Mouse (Mus musculus): ENCODE data around the gene Zfp652.
A peak's percentile ranks its signal among the peaks of the same experiment; 100 is the strongest.

Zfp652 gene

DNA sequence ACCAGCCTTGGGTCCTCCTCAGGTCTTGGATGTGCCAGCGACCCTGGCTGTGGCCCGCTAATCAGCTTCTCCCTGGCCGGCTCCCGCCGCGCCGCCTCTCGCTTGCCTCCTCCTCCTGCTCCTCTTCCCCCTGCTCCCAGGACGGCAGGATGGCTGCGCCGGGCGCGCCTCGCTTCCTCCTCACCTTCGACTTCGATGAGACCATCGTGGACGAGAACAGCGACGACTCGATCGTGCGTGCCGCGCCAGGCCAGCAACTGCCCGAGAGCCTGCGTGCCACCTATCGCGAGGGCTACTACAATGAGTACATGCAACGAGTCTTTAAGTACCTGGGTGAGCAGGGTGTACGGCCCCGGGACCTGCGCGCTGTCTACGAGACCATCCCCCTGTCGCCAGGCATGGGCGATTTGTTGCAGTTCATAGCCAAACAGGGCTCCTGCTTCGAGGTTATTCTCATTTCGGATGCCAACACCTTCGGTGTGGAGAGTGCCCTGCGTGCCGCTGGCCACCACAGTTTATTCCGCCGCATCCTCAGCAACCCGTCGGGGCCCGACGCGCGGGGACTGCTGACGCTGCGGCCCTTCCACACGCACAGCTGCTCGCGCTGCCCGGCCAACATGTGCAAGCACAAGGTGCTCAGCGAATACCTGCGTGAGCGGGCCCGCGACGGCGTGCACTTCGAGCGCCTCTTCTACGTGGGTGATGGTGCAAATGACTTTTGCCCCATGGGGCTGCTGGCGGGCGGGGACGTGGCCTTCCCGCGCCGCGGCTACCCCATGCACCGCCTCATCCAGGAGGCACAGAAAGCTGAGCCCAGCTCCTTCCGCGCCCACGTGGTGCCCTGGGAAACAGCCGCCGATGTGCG is 118.2 kb downstream of the Zfp652 start:
- DNase-seq (ENCODE audit: low read depth in 1 of 2, low spot score in 2 of 2) = no peak

DNA sequence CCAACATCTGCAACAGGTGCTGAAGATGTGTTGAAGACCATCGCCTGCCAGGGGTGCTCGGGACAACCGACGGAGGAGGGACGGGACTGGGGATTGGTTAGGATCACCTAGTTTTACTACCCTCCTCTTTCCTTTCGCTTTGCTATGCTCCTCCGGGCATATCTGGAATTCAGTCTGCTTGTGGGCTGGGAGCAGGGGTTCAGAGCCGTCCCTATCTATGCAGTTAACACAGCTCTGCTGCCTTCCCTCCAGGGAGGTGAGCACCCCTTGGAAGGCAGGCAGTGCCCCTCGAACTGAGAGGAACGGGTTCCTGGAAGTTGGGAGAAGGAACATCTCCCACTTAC is 118.8 kb downstream of the Zfp652 start:
- no peak for DNase-seq (ENCODE audit: low read depth in 1 of 2, low spot score in 2 of 2)

DNA sequence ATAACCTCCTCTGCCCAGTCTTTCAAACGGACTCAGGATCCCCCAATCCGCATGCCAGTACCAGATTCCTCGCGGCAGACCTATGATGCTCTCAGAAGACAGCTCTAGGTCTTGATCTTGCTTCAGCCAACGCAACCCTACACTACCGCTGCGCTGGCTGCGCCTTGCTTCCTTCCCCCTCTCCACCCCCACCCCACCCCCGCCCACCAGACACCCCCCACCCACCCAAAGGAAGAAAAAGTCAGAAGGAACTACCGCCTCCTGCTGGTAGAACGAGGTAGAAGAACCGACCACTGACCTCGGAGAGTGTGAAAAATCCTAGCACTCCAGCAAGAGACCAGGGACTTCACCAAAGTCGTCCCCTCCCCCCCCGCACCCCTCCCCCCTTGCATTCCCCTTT is 119.2 kb downstream of the Zfp652 start:
- no peak for DNase-seq (ENCODE audit: low read depth in 1 of 2, low spot score in 2 of 2)

DNA sequence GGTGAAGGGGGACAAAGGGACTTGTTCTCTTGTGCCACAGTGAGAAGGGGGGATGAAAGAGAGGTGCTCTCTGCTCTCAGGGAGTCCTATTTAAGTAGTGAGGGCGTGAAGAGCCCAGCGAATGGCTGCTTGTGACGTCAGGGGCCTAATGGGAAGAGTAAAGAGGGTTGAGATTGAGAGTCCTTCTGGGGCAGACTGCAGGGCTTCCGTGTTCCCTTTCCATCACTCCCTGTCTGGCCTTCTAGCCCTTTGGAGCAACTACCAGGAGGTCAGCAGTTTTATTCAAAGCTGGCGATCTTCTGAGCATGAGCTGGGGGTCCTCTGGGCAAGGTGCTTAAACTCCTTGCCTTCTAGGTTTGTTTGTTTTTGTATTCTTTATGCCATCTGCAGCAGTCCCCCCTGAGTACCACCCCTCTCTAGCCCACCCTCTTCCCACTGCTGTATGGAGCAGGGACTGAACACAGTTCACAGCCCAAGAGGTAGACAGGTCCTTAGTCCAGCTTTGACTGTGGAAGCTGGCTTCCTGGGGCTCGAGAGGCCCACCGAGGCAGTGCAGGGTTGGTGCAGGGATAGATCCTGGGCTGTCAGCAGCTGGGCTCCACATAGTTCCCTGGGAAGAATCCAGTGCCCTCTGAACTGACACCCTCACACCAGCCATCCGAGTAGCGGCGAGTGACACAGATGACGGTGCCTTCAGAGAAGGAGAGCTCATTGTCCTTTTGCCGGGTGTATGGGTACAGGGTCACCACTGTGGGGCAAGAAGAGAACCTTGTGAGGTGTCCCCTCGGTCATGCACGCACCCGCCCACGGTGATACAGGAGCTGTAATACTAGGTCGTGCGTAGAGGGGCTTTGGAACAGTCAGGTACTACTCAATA is 119.9 kb downstream of the Zfp652 start:
- no peak for DNase-seq (ENCODE audit: low read depth in 1 of 2, low spot score in 2 of 2)

DNA sequence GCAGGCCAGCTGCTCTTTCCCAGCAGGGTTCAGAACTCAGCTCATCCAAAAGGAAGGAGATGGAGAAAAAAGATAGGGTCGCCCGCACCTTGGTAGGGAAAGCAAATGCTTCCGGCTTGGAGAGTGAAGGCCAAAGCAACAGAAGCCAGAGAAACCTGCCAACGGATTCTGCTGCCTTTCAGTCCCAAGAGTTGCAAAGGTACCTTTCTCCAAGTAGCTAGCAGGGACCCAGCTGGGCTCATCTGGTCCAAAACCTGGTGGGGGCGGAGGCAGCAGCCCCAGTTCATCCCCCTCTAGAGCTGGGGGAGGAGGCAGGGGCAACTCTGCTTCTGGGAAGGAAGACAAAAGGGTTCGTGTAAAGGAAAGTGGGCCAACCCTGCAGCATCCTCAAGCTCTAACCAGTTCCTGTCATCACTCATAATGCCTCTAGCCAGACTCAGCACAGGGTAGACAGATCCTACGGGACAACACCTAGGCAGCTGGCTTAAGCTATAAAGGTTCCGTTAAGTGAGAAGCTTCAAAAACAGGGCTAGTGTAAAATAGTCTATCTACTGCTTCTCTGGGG is 120.6 kb downstream of the Zfp652 start:
- DNase-seq (ENCODE audit: low read depth in 1 of 2, low spot score in 2 of 2) = no peak

DNA sequence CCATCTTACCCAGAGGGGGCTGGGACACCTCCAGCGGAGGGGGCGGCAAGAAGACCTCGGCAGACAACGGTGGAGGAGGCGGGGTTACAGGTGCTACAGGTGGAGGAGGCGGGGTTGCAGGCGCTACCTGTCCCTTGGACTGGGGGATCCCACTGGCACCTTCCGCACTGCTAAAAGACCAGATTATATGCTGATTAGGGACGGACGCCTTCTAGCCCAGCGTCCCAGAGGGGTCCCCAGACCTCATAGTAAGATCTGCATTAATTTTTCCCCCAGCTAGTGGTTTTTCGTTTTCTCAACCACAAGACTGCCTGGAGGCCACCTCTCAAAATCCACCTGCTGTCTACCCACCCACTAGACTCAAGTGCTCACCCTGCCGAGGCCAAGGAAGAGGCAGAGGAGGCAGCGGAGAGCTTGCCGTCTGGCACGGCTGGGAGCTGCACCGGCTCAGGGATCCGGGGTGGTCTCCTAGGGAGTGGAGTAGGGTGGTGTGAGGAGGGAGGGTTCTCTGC is 121.2 kb downstream of the Zfp652 start:
- no peak for DNase-seq (ENCODE audit: low read depth in 1 of 2, low spot score in 2 of 2)

DNA sequence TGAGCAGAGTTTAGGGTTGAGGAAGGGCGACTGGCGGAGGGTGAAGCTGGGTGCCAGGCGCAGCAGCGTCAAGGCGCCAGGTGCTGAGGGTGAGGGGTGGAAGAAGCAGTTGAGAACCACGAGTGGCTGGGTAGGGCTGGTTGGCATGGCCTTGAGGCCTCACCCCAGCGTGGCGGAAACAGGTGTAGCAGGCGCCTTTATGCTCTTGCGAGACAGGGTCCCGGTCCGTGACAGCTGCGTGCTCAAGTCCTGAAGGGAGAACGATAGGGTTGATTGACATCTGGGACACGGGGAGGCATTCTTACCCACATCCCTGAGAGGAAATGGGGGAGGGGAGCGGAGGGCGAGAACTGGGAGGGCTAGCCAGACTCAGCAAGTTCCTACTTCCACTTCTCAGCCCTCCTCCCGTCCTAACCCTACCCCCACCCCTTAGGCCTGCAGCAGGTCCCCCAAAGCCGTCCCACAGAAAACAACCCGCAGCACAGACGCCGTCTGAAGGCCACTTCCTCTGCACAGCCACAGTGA is 121.7 kb downstream of the Zfp652 start:
- DNase-seq (ENCODE audit: low read depth in 1 of 2, low spot score in 2 of 2) = peak in 1 of 2 experiments; percentile 69

DNA sequence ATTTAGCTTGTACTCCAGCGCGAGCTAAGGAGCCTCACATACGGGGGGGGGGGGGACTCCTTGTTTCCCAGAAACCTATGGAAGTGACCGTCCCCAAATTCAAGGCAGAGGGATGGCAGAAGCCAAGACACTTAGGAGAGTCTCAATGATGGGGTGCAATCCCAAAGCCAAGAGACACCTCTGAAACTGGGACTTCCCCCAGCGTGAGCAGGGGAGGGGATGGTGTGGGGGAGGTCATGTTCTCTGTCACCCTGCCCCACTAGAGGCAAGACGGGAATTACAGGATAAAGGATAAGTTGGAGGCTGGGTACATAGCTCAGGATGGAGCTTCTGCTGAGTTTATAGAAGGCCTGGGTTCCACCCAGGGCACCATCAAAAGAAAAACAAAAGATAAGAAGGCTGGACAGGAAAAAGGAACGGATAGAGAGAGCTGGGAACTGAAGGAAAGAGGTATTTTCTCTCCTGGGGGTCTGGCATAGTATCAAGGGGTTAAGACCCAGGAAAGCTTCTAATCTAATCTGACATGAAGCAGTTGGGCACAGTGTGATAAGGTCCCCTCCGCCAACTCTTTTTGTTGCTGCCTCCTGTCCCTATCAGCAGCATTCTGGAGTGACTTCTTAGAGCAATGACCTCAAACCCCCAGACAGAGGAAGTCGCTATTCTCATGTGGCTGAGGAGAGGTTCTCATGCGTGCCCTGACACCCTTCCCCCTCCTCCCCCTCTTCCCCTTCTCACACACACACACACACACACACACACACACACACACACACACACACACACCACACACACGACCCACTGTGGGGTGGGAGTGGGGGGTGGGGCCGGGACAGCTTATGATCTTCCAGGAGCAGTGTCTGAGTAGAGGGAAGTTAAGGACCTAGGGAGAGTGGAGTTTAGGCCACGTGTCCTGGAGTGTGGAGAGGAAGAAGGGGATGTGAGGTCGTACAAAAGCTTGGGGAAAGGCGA is 122.6 kb downstream of the Zfp652 start:
- DNase-seq (ENCODE audit: low read depth in 1 of 2, low spot score in 2 of 2) = peak in 1 of 2 experiments; percentile 33

DNA sequence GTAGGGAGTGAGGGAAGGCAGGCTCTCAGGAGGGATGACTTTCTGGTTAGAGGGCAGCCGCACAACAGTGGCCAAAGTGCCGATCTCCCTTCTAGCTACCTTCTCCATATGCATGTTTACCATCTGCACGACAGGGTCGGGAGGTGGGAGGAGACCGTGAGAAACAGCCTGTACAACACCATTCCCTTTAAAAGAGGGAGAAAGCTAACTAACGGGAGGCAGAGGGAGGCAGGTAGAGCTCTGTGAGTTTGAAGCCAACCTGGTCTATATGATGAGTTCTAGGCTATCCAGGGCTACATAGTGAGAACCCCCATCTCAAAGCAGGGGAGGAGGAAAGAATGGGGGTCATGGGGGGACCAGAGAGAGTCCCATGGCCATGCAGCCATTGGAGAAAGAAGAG is 123.4 kb downstream of the Zfp652 start:
- no peak for DNase-seq (ENCODE audit: low read depth in 1 of 2, low spot score in 2 of 2)

DNA sequence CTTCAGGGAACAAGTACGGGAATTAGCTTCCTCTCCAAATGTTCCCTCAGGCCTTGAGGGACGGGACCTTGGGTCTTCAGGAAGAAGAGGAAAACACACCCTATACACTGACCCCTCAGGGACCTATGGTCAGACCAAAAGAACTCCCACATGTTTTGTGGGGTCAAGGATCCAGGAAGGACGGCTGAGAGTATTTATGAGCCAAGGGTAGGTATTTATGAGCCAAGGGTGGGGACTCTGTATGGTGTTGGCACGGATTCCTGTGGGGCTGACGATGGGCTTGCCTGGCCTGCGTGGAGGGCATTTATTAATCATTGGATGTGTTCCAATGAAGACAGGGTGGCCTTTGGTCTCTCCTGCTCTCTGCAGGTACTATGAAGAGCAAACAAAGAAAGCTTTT is 124.0 kb downstream of the Zfp652 start:
- no peak for DNase-seq (ENCODE audit: low read depth in 1 of 2, low spot score in 2 of 2)

DNA sequence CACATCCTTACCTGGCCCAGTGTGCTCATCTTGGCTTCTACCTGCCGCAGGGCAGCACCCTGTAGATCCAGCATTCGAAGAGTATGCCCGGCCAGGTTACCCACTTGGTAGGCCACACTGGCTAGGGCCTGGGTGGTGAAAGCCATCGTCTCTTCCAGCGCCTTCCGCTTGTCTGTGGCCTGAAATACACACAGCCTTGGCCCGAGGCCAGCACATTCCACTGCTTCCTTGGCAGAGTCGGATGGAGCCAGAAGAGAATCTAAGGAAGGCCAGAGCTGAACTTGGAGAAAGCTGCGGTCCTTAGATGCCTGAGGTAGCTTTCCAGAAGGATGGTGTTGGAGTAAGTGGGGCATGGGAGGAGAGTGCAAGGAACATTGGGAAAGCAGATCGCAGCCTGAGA is 124.6 kb downstream of the Zfp652 start, which contains the start of gene Gngt2:
Gene Gngt2 (plus strand): TSS at position 158 of the 400 bp plus-strand sequence.
- DNase-seq (ENCODE audit: low read depth in 1 of 2, low spot score in 2 of 2) = no peak

DNA sequence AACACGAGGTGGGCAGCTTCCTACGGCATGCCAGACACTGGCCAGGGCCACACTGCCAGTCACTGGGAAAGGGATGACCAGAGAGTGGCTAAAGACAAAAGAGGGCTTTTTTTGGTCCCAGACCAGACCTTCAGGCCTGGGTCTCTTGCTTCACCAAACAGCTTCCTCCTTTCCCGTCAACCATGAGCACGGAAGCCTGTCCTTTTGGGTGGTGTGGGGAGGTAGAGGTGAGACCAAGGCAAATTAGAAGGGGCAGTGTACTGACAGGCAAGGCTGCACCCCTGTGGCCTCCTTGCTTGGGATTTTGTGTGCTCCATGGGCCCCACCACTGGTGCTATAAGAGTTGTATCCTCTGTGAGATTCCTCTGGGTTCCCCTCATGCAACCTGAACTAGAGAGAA is 126.1 kb downstream of the Zfp652 start:
- DNase-seq (ENCODE audit: low read depth in 1 of 2, low spot score in 2 of 2) = no peak

DNA sequence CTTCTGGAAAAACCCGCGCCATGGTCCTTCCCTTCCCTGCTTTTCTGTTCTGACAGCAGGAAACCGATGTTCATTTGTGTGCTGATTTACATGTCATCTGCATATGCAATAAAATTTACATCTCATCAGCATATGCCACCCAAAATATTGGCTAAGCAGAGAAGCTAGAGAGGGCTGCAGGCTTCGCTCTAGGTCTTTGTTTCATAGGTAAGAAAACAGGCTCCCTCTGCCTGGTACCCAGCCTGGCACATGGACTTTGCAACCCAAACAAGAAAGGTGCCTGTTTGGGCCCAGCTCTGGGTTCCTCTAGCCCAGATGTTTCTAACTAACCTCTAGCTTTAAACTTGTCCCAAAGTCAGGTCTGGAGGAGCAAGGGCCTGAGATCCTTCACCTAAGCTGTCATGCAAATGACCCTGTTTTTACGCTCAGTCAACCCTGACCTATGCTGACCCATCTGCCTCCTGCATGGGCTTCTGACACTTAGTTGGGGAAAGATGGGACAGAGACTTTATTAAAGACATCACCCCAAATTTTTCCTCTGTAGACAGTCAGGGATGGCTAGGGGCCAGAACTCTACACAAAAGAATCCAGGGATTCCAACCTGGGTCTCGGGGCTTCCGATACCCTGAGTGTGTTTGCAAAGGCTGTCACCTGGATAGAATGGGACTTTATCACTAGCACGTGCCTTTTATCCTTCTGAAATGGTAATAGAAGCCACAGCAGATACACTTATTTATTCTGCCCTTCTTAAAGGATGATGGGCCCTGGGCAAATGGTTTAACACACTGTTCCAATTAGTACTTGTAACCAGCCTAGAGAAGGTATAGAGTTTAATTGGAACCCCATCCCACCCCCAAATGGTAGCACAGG is 126.8 kb downstream of the Zfp652 start:
- DNase-seq (ENCODE audit: low read depth in 1 of 2, low spot score in 2 of 2) = no peak

DNA sequence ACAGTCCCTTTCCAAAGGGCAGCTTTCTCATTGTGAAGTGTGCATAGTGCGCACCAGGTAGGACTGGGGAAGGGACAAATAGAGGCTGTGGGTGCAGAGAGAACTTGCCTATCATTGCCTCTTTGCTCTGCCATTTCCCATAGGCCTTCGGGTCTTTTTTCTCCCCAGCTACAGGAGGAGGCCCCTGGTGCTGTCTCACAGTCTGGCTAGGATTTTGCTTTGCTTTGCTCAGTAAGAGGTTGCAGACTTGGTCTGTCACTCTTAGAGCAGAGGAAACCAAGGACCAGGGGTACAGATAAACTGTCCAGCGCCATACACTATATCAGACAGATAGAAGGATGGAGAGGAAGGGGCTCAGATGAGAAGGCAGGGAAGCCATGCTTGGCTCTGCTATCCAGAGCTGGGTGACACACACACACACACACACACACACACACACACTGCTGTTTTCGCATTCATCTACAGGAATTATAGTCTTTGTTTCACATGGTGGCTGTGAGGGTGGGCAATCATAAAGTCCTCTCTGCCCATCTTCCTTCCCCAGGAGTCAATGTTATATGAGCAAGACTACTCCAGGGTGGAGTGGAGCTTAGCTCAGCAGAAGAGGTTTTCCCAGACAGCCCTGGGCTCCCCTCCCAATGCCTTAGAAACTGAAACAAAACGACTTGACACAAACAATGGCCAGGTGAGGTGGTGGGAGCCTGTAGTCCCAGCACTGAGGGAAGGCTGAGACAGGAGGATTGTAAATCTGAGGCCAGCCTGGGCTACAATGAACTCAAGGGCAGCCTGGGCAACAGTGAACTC is 128.4 kb downstream of the Zfp652 start:
- DNase-seq (ENCODE audit: low read depth in 1 of 2, low spot score in 2 of 2) = no peak

DNA sequence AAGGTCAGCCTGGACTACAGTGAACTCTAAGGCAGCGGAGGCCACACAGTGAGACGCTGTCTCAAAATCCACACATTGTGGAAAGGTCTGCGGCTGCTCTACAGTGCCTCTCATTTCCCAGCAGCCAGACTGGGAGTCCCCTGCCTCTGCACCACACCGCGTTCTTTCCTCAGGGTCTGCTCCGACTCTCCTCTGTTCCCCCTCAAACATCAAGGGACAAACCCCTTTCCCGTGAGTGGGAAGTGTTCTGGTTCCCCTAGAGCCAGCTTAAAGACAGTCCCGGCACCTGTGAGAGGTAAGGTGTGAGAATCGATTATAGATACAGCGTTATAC is 129.0 kb downstream of the Zfp652 start:
- no peak for DNase-seq (ENCODE audit: low read depth in 1 of 2, low spot score in 2 of 2)

DNA sequence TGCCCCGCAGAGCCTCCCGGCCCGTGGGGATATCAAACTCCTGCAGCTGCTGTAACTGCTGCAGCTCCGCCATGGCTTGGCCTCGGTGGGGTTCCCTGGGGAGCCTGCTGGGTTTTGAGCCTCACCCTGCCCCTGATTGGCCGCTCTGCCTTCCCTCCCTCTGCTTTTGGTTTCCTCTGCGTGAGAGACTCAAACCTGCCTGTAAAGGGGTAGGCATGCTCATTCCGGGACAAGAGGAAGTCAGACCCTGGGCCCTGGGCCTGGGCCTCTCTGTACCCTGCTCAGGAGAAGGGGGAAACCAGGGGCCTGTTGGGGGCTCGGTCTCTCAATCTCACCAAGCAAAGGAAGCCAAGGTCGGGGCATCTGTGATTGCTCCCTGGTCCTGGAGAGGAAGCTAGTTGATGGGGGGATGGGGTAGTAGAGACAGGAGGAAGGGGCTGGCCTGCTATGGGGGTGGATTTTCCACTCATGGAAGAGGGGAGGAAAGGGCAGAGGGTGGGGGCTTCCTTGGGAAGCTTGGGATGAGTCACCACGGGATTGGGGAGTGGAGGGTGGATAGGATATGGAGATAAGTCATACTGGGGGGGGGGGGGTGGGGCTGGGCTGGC is 129.7 kb downstream of the Zfp652 start, which contains the start of gene Abi3:
Gene Abi3 (minus strand): TSS at position 403 of the 608 bp plus-strand sequence.
- peak in 1 of 2 experiments; percentile 56 for DNase-seq (ENCODE audit: low read depth in 1 of 2, low spot score in 2 of 2)

DNA sequence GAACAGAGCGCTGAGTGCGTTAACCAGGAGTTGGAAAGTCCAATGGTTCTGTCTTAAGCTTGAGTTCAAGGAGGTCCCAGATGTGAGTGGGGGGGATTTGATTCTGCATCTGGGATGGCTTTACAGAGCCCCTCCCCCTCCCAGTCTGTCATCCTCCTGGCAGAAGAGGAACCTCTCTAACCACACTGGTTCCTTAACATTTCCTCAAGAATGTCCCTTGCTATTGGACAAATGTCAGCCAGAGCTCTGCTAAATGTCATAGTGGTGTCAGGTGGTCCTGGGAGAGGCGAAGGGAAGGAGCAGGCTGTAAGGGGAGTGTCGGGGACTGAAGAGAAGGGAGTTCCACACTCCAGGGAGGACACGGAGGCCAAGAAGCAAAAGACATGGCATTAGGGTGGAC is 130.5 kb downstream of the Zfp652 start:
- DNase-seq (ENCODE audit: low read depth in 1 of 2, low spot score in 2 of 2) = peak in 1 of 2 experiments; percentile 48

DNA sequence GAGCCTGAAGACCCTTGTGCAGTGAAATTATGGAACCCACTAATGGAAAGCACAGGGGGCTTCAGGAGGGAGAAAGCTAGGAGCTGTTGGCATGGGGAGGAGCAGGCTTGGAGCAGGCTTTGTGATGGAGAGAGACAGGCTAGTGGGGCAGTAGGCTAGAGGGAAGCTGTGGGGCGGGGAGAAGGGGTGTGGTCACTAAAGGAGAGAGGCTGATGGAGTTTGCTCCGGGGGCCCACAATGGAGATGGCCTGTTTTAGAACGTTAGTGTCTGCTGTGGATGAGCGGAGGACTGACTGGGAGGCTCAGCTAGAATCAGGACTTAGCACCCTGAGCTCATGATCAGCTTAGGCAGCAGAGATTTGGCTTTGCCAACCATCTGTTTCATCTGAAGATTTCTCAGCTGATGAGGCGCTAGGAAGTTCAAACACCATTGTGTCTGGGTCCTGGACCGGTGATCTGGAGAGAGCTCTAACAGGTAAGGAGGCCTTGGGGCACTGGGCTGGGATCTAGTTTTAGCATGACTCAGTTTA is 131.0 kb downstream of the Zfp652 start:
- no peak for DNase-seq (ENCODE audit: low read depth in 1 of 2, low spot score in 2 of 2)

Measured in monocyte, adult 2 months (primary cell).